Comparison of ENCODE assay signal across 18 mouse cellular contexts in genomic region chr1:65420909-65421308, GRCm38 (mm10).
DNase-seq lines count a peak whose midpoint lies in the region; ATAC-seq and TF ChIP-seq lines count a peak whose summit lies in the region.
"Had no signal": no experiment of that assay in that cellular context is flagged by ENCODE, and none has a peak within 500 bp of the region (broad histone marks: within the 10 kb centered on the region; RNA-seq: fewer than 3 reads in every experiment).

No protein-coding gene starts in this region.

- no peak for TF ChIP-seq CTCF in G1E (IDR thresholded peaks at IDR 0.05; ENCODE audit: low read depth, low read length)

- no peaks in the 10 kb centered on the region for H3K36me3 ChIP-seq in G1E (replicated peaks)

- no peak for DNase-seq in G1E (ENCODE audit: low spot score)
- DNase-seq in cerebellum, adult 11 months: no peak
- DNase-seq: adrenal gland, adult 2 months; adrenal gland, adult 8-10 months; adrenal gland, postnatal 10 days; adrenal gland, postnatal 14 days; adrenal gland, postnatal 25 days; adrenal gland, postnatal 36 days; B cell, adult 2 months; cerebellum, adult 11-12 months; cerebellum, adult 18-20 months; cerebellum, adult 2 months; cerebellum, adult 8-10 months; cerebellum, adult 9-10 months had no signal

- ATAC-seq in G1E (ENCODE audit: extremely low read depth, insufficient number of reproducible peaks, low FRiP score, poor library complexity, severe bottlenecking): peak; percentile 81
- ATAC-seq: activated CD4-positive, CD25-positive, alpha-beta regulatory T cell, adult 4 months; CD4-positive, CD25-positive, alpha-beta regulatory T cell, adult 4 months; Patski had no signal

- no peak overlapping the region for H3K4me3 ChIP-seq in G1E (ENCODE audit: low read depth, low read length)

- no peaks in the 10 kb centered on the region for H3K4me1 ChIP-seq in G1E (ENCODE audit: insufficient read depth, low read depth, low read length)

- no peaks in the 10 kb centered on the region for H3K9me3 ChIP-seq in G1E (replicated peaks)

- no peaks in the 10 kb centered on the region for H3K27me3 ChIP-seq in G1E (ENCODE audit: insufficient read depth, low read length)
- H3K27me3 ChIP-seq: CH12.LX had no signal
